Mouse (Mus musculus) E14TG2a.4 (cell line): ENCODE measurements around the gene Hp.

Experiments
- CTCF ChIP-seq: conservative IDR thresholded peaks from 2 replicates; pipeline ENCODE4 v1.5.1; 2014; ENCODE audit warnings: low read length
- NANOG ChIP-seq: IDR thresholded peaks from 2 replicates; pipeline ENCODE4 v1.6.1; 2014; ENCODE audit warnings: borderline replicate concordance, low read length, mixed read lengths
- POU5F1 ChIP-seq: IDR thresholded peaks from 2 replicates; pipeline ENCODE4 v1.6.1; 2014; ENCODE audit warnings: low read length, borderline replicate concordance

DNA sequence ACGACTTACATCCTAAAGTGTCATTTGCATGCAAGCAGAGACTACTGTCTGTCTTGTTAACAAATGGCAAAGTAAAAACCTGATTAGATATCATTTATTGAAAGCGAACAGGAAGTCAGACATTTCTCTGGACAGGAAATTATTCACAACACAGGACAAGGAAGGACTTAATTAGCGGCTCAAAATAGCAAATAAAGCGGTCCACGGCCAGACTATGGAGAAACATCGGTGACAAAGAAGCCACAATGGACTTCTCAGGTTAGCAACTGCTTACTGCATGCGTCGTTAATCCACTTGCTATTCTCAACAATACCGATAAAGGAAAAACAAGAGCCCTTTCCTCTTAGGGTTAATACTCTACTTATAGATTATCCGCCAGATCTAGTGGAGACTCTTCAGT is 14.2 kb downstream of the Hp start:
- TF ChIP-seq CTCF (no peak), NANOG (no peak), POU5F1 (no peak)
